Mouse (Mus musculus) fat pad, adult 2 months (tissue): ENCODE results near the gene Pomc.
A peak's percentile ranks its signal among the peaks of the same experiment; 100 is the strongest.
"Not testable (repeated sequence)": the region's sequence is repeated elsewhere in the genome, so short reads cannot be mapped to it uniquely, and the experiment has no call there.

ENCODE experiments used
- DNase-seq: peaks from one replicate; pipeline ENCODE4 v3.0.0-alpha.2; 2011; ENCODE audit warnings: low read depth, low spot score; ENCODE audit errors: extremely low read depth

Gene Pomc

GRCm38 (mm10) chr12:3954651-3955050 lies at the start of gene Pomc:
Gene Pomc (plus strand): TSS chr12:3954951.
- no peak for DNase-seq

- no peak for DNase-seq
These were observed 49.3 kb upstream of the Pomc start for GRCm38 (mm10) chr12:3905436-3905835.

- DNase-seq, result no peak
These were observed 48.4 kb upstream of the Pomc start for GRCm38 (mm10) chr12:3906308-3906707.

- no peak for DNase-seq
These were observed 47.7 kb upstream of the Pomc start for GRCm38 (mm10) chr12:3907008-3907407.

GRCm38 (mm10) chr12:3907418-3907817 lies 47.3 kb upstream of the Pomc start:
- DNase-seq, result no peak

- no peak for DNase-seq
These were observed 44.2 kb upstream of the Pomc start for GRCm38 (mm10) chr12:3910466-3911093.

- no peak for DNase-seq
These were observed 42.9 kb upstream of the Pomc start for GRCm38 (mm10) chr12:3911831-3912348.

GRCm38 (mm10) chr12:3915852-3916251 lies 38.9 kb upstream of the Pomc start:
- no peak for DNase-seq

GRCm38 (mm10) chr12:3917668-3918341 lies 36.9 kb upstream of the Pomc start:
- no peak for DNase-seq

- no peak for DNase-seq
These were observed 36.2 kb upstream of the Pomc start for GRCm38 (mm10) chr12:3918577-3918976.

GRCm38 (mm10) chr12:3919423-3919822 lies 35.3 kb upstream of the Pomc start:
- no peak for DNase-seq

GRCm38 (mm10) chr12:3926127-3926526 lies 28.6 kb upstream of the Pomc start:
- no peak for DNase-seq

- no peak for DNase-seq
These were observed 25.9 kb upstream of the Pomc start for GRCm38 (mm10) chr12:3928841-3929240.

- DNase-seq, result not testable (repeated sequence)
These were observed 24.5 kb upstream of the Pomc start for GRCm38 (mm10) chr12:3930090-3930865.

GRCm38 (mm10) chr12:3942026-3942425 lies 12.7 kb upstream of the Pomc start:
- no peak for DNase-seq

- DNase-seq, result no peak
These were observed 10.2 kb upstream of the Pomc start for GRCm38 (mm10) chr12:3944454-3945073.

GRCm38 (mm10) chr12:3947503-3947902 lies 7.2 kb upstream of the Pomc start:
- no peak for DNase-seq

- DNase-seq, result peak; percentile 1
These were observed 620 bp downstream of the Pomc start for GRCm38 (mm10) chr12:3955371-3955770.

GRCm38 (mm10) chr12:3956351-3956750 lies 1.6 kb downstream of the Pomc start:
- no peak for DNase-seq

GRCm38 (mm10) chr12:3959791-3960543 lies 5.2 kb downstream of the Pomc start:
- DNase-seq, result no peak

GRCm38 (mm10) chr12:3960553-3960952 lies 5.8 kb downstream of the Pomc start:
- DNase-seq, result no peak
